Mouse (Mus musculus): Measurements from ENCODE around the gene Tob1. TPM values are rescaled to one million over a fixed set of nuclear protein-coding genes. Genes with fewer than 3 reads are reported as not detected.
A peak's percentile ranks its signal among the peaks of the same experiment; 100 is the strongest.

The Tob1 gene
- total RNA-seq, 2 experiments from 2014 or later = 53.0 to 55.2 TPM

DNA sequence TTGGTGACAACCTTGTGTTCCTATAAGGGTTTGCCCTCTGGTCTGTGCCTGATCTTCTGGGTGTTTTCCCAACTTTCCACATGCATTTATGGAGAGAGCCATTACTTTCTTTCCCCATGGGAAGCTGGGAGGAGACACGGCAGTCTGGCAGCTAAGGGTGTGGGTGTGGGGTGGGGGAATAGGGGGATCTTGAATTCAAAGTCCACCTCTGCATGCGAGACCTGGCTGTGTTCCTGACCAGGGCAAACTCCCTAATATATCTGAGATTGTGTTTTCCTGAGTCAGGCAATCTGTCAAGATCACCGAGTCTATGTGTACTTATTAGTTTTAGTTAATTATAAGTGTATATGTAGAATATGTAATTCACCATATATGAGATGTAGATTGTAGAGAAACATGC, 14.9 kb upstream of the Tob1 start:
- intact Hi-C loops (cut with DNase I) = no loop called here
- DNase-seq = no peak

DNA sequence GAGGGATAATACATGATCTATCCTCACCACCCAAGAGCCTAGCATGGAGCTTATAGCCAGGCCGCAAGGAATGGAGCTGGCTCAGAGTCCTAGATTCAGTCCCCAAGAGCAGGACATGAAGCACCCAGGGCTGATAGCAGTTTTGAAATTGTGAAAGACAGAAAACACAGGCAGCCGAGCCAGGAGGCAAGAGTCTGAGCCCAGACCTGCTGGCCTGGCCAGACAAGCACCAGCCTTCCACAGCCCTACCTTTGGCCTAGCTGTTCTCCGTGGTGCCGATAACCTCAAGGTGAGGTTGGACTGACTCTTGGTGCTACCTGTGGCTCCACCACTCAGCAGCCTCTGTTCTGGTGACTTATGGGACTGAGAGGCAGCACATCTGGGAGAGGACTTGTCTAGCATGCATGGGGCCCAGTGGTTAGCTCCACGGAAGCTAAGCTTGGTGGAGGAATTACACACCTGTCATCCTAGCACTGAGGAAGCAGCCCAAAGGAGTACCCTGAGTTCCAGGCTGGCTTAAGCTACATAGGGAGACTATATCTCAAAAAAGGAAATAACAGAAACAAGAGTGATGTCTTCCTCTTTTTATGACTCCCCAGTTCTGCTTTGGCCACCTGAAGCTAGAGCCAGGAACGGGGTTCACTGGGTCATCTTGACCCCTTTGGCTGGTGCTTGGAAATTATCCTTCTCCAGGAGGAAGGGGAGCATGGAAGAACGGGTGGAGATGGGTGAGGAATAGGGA, 12.7 kb upstream of the Tob1 start:
- intact Hi-C loops (cut with DNase I) = no loop called here
- no peak for DNase-seq

DNA sequence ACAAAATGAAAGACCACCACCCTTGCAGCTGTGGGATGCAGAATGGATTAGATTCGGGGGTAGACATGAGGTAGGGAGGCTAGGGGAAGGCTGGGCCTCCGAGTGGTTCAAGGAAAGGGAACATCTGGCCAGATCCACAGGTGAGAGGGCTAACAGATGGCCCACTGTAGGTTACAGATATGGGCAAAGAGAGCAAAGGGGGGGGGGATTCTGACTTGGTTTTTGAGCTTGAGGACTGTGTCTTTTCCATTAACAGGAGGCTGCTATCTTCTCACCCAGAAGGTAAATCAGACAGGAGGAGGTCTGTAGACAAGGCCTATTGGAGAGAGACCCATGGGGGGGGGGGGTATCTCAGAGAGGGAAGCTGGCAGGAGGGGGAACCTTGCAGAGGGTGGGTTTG, 11.5 kb upstream of the Tob1 start:
- no peak for DNase-seq
- intact Hi-C loops (cut with DNase I) = no loop called here

DNA sequence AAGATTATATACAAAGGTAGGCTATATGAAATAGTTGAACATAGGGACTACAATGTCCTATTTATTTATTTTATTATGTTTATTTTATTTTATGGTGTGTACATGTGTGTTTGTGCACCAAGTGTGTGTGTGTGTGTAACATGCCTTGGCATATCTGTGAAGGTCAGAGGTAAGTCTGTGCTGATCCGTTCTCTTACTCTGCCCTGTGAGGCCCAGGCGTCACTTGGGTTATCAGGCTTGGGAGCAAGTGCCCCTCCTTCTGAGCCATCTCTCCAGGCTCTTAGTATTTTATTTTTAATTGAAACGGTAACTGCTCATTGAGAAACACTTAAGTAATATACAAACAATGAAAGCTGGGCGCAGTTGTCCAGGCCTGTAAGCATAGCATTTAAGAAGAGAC, 10.8 kb upstream of the Tob1 start:
- intact Hi-C loops (cut with DNase I) = no loop called here
- no peak for DNase-seq

DNA sequence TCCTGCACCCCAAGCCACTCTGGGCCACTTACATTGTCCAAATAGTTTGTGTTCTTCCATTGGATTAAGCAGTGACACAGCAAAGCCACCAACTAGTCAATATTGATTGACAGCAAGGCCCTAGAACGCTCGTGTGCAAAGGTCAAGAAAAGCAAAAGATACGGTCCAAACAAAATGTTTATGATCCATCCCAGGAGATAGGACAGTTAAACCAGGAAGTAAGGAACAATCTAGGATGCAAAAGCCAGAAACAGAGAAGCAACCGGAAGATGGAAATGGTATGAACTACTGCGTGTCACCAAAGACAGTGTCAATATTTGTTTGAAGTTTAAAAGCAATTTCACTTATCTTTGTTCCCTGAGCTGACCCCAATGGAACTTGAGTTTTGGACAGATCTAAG, 9.1 kb upstream of the Tob1 start:
- no peak for DNase-seq
- intact Hi-C loops (cut with DNase I) = no loop called here

DNA sequence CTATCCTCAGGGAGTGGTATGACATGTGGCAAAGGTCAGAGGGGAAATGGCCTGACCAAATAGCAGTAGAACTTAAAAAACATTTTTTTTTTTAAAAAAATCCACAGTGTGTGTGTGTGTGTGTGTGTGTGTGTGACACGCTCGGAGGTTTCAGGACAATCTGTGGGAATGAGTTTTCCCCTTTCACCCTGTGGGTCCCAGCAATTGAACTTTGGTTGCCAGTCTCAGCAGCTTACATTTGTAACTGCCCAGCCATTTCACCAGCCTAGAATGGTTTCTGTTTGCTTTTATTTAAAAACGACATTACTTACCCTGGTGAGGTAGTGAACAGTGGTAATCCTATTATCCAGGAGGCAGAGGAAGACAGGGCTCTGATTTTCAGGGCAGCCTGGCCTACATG, 8.2 kb upstream of the Tob1 start:
- no peak for DNase-seq
- intact Hi-C loops (cut with DNase I) = no loop called here

DNA sequence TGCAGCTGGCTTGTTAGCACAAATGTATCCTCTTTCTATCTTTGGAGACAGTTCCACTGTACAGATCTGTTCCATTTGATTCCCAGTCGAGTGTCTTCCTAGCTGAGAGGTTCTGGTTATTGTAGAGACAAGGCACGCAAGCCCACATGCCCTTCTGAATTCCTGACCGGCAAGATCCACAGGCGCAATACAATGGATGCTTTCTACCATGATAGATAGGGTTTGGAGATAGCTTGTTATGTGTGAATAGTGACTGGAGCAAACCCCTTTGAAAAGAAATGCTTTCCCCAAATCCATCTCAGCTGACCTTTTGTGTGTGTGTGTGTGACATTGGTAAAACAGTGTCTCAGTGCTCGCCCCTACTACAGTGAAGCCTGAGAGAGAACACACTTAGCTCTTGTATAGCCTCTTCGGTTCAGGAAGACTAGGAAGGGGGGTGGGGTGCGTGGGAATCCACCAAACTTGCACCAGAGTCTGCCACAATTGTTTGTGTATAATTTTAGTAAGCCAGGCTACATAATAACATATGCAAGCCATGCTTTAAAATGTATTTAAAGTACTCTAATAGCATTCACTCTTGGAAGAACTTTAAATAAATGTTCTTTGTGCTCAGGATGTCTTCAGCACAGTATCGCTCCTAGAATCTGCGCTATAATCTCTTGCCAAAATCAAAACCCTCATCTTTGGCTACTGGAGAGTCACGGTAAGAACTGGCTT, 4.7 kb upstream of the Tob1 start:
- intact Hi-C loops (cut with DNase I) = no loop called here
- DNase-seq = no peak

DNA sequence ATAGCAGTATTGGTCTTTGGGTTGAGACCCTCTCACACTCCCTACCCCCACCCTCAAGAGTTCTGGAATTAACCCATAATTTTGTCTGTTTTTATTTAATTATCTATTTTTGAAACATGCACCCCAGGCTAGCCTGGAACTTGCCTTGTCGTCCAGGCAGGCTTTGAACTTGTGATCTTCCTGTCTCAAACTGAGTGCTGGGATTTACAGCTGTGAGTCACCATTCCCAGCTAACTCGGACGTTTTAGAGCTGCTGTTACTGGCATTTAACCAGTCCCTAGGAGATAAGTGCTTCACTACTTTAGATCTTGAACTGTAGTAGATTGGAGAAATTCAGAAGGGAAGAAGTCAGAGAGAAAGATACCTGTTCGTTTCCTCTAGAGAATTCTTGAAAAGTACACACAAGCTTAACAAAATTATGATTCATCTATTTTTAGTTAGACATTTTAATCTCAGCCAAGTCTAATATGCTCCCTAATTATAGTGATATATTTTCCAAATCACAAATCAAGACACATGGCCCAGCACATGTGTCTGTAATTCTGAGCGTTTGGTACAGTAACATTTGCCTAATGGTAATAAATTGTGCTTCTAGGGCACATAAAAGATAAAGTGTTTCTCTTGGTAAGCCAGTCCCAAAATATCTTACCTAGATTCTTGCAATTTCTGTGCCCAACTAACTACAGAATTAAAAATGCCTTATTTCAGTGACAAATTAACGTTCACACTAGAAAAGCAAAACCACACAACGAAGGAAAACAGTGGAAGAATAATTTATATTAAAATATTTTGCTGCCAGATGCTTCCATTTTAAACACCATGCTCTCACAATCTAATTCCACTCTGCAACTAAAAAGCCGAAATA, 2.2 kb upstream of the Tob1 start:
- intact Hi-C loops (cut with DNase I) = no loop called here
- no peak for DNase-seq

DNA sequence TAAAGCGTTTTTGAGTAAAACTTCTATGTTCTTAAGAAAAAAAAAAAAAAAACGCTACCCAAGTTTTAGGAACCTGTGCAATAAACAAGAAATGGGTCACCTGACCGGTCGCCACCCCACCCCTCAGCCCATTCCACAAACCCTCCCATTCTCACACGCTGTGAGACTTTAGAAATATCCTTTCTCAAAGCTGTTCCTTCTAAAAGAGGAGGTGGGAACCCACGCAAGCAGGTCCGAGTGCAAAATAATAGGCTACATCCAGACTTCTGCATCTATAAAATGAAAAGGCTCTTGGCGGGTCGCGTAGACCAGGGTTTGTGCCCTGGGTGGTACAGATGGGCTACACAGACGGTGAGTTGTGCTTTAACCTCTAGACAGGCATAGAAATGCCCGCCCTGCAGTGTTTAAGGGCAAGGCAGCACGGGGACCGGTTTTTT, 1.5 kb upstream of the Tob1 start:
- intact Hi-C loops (cut with DNase I) = loop anchor here (2.0 to 10.0 kb wide), 3 partner anchors 49 to 245 kb away; partner anchors contain the start of genes Gm20390, Nme1 and Spag9
- DNase-seq = peak in 1 of 2 experiments; percentile 77

DNA sequence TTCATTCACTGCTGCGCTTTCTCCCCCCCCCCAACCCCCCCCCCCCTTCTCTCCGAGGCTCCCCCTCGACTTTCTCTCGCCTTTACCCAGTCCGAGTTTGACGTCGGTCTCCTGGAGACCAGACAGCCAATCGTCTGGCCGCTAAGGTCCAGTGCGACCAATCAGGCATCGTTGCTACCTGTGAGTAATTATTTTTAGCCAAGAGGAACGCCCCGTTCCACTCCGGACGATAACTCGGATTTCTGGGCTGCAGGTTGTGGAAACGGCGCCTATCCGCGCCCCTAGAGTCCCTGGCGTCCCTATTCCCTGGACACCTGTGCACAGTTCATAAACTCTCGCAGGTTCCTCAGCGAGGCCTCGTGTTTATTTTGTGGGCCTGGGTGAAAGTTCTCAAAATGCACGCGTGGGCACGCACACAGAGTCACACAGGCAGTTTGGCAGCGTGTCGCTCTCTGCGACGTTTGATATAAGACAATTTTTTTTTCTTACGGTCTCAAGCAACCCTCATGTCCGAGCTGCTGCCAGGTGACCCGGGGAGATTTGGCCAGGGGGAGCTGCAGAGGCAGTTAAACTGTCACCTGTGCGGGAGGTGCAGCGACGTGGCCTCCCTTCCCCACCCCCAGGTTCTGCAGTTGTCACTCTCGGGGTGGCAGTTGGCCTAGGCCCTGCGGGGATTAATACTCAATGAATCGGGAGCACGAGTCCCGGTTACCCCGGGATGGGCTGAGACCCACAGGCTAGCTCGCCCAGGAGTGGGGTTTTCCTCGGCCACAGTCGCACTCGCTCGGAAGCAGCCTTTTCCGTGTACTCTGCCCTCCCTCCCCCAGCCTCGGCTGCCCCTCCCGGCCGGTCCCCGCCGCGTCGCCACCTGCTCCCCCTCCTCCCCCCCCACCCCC, 815 bp upstream of the Tob1 start:
- intact Hi-C loops (cut with DNase I) = loop anchor here (2.0 to 10.0 kb wide), 3 partner anchors 50 to 246 kb away; partner anchors contain the start of genes Gm20390, Nme1 and Spag9
- DNase-seq = peak; percentile 84 to 88

DNA sequence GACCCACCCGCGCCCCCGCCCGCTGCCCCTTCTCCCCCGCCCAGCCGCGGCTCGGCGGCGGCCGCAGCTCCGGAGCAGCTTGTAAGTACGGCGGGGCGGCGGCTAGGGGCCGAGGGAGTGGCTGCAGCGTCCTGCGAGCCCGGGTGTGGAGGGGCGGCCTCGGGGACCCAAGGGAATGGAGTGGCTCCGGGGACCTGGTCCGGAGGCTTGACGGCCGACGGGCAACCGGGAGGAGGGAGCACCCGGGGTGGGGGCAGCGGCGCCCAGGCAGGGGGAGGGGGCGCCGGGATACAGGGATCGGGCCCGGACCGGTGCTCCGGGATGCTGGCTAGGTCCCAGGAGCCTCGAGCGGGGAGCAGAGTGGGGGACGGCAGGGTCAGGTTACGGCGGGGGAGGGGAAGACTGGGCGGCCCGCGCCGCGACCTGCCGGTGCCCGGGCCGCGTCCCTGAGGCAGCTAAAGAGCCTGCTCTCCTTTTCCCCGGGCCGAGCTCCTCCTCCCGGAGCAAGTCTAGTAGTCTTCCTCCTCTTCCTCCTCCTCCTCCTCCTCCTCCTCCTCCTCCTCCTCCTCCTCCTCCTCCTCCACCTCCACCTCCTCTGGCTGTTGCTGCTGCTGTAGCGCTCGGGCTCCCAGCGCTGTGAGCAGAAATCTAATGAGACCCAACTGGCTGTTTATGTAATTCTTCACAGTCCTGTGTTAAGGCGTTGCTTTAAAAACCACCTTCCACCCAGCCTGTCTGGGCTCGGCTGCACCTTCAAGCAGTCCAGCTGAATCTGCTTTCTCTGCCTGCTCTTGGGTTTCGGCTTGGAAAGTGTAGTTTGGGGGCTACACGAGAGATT, 616 bp downstream of the Tob1 start:
- peak; percentile 72 to 85 for DNase-seq
- intact Hi-C loops (cut with DNase I) = loop anchor here (2.0 to 10.0 kb wide), 3 partner anchors 51 to 247 kb away; partner anchors contain the start of genes Gm20390, Nme1 and Spag9

DNA sequence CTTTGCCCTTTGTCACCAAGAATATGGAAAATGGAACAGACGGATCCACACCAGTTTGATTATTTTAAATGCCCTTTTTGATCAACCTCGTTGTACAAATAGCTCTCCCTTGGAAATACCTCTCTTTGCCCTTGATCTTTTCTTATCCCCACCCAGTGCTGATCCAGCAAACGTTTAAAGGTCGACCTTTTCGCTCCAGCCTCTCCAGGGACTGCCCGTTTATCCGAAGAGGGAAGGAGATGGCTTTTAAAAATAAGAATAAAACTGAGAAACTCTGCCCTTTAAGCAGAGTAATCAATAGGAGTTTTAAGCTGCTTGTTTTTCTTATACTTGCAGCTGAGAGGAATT, 1.2 kb downstream of the Tob1 start:
- DNase-seq = no peak
- intact Hi-C loops (cut with DNase I) = loop anchor here (10.0 kb wide), 2 partner anchors 218 to 248 kb away; partner anchors contain the start of genes Gm20390, Nme1 and Spag9

DNA sequence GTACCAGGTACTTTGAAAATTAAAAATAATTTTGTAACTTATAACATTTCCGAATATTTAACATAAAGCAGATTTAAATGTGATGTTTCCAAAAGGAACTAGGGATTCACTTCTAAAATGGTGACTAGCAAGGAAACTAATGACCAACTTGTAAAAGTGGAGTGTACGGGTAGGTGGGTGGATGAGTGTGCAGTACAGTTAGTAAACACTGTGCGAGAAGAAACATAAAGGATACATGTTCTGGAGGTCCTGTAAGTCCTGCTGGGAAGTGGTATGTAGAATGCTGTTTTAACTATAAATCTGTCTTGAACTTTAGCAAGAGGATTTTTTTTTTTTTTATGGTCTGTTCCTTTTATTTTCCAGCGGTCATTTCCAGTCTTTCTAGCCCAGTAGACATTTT, 1.7 kb downstream of the Tob1 start:
- no peak for DNase-seq
- intact Hi-C loops (cut with DNase I) = loop anchor here (1.0 to 10.0 kb wide), 3 partner anchors 80 to 248 kb away; partner anchors contain the start of genes Gm20390, Nme1 and Spag9

DNA sequence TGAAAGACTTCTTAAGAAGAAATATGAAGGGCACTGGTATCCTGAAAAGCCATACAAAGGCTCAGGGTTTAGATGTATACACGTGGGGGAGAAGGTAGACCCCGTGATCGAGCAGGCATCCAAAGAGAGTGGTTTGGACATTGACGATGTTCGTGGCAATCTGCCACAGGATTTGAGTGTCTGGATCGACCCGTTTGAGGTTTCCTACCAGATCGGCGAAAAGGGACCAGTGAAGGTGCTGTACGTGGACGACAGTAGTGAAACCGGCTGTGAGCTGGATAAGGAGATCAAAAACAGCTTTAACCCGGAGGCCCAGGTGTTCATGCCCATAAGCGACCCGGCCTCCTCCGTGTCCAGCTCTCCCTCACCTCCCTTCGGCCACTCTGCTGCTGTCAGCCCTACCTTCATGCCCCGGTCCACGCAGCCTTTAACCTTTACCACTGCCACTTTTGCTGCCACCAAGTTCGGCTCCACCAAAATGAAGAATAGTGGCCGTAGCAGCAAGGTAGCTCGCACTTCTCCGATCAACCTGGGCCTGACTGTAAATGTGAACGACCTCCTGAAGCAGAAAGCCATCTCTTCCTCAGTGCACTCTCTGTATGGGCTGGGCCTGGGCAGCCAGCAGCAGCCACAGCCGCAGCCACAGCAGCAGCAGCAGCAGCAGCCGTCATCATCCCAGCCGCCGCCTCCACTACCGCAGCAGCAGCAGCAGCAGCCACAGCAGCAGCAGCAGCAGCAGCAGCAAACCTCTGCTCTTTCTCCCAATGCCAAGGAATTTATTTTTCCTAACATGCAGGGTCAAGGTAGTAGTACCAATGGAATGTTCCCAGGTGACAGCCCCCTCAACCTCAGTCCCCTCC, 2.7 kb downstream of the Tob1 start:
- no peak for DNase-seq
- intact Hi-C loops (cut with DNase I) = loop anchor here (1.0 to 10.0 kb wide), 3 partner anchors 81 to 249 kb away; partner anchors contain the start of genes Gm20390, Nme1 and Spag9

DNA sequence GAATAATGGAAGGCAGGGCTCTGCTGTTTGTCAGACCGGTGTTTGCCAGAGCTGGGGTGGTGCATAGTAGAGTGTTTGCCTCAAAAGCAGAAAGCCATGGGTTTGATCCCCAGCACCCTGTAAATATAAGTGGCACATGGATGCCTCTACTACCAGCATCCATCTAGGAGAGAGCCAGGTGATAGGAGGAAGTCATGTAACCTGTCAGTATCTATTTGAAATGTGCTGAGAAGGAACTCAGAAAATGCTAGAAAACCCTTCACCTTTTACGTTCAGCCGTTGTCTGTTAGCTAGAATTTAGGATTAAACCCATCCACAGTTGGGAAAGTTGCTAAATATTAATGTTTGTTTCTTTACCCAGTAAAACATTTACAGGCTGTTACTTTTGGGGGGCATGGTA, 4.3 kb downstream of the Tob1 start:
- intact Hi-C loops (cut with DNase I) = loop anchor here (10.0 kb wide), 2 partner anchors 221 to 251 kb away; partner anchors contain the start of genes Gm20390, Nme1 and Spag9
- no peak for DNase-seq

DNA sequence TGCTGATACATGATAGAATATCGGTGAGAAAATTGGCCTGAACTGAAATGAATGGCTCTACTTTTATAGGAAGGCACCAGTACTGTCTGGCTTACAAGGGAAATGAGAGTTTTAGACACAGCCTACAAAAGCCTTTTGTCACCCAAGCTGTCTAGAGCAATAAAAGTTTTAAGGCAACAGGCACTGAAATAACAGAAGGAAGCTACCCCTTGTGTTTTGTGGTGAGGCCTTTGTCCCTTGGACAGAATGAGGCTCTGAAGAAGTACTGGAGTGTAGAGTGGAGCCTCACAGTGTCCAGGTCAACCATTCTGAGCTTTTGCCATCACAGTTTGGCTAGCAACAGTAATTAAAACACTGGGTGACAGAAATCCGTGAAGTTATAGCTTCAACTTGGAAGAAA, 5.0 kb downstream of the Tob1 start:
- no peak for DNase-seq
- intact Hi-C loops (cut with DNase I) = loop anchor here (10.0 kb wide), 2 partner anchors 221 to 251 kb away; partner anchors contain the start of genes Gm20390, Nme1 and Spag9

DNA sequence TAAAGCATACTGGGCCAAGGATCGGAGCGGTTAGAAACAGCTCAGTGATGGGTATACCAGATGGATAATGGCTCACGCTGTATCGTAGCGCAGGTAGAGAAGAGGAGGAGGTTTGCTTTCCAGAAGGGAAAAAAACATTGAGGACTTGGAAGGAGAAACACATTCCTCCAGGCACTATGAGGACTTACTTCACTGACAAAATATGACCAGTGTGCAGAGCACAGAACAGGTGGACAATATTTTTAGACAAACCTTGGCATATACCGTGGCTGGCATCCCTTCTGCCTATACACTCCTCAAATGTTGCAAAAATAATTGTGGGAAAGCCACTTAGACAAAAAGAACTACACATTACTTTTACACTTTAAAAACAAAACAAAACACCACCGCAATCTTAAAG, 10.0 kb downstream of the Tob1 start:
- DNase-seq = no peak
- intact Hi-C loops (cut with DNase I) = no loop called here

DNA sequence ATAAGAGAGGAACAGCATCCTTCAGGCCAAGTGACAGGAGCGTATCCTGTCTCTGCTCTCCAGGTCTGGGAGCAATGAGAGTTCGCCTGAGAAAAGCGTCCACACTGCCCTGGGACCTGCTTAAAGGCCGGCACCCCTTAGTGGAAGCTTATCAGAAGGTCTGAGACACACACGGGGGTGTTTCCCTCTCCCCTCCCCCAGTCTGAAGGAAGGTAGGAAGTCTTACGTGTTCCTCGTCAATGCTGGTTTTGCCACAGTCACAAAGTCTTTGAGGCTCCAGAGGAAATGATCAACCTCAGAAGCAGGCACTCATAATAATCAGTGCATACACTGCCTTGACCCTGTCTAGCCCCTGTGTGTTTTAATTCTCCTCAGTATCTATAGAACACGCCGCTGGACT, 12.3 kb downstream of the Tob1 start:
- intact Hi-C loops (cut with DNase I) = no loop called here
- no peak for DNase-seq
